Mouse (Mus musculus) left cerebral cortex, postnatal 36 days (tissue): ENCODE results near the gene Ptpre. TPM values are rescaled to one million over a fixed set of nuclear protein-coding genes. Genes with fewer than 3 reads are reported as not detected.
"Not testable (repeated sequence)": the region's sequence is repeated elsewhere in the genome, so short reads cannot be mapped to it uniquely, and the experiment has no call there.

Source experiments
- DNase-seq, 2 experiments: peaks; one replicate each; pipeline ENCODE4 v3.0.0; 2021 to 2022; ENCODE audit warnings: low spot score in 2 of 2, mixed read lengths in 1 of 2
- intact Hi-C: fragments of 180-260 bp; cut with DNase I; formaldehyde crosslinking; loops from one replicate; pipeline ENCODE4 v1.15.1; 2025
- total RNA-seq, 2 experiments: library from RNA; stranded (reverse); gene quantifications; 2 replicates each; pipeline ENCODE4 v1.2.3; 2021

Gene Ptpre
- total RNA-seq, 2 experiments from 2014 or later, result 23.1 to 28.7 TPM

GRCm38 (mm10) chr7:135571392-135571791, 34.1 kb downstream of the Ptpre start:
- DNase-seq, result no peak
- intact Hi-C loops, result no loop called here

- intact Hi-C loops, result no loop called here
- DNase-seq, result peak in 1 of 2 experiments; percentile 15
Observed at GRCm38 (mm10) chr7:135571951-135572559, 34.8 kb downstream of the Ptpre start.

GRCm38 (mm10) chr7:135575319-135576069, 38.2 kb downstream of the Ptpre start:
- DNase-seq, intact Hi-C loops: not testable (repeated sequence)

GRCm38 (mm10) chr7:135576329-135576728, 39.0 kb downstream of the Ptpre start:
- intact Hi-C loops, result no loop called here
- DNase-seq, result no peak

- peak in 1 of 2 experiments; percentile 24 for DNase-seq
- intact Hi-C loops, result no loop called here
Observed at GRCm38 (mm10) chr7:135578715-135579325, 41.5 kb downstream of the Ptpre start.

- intact Hi-C loops, result no loop called here
- DNase-seq, result peak; percentile 39 to 49
Observed at GRCm38 (mm10) chr7:135580306-135581091, 43.2 kb downstream of the Ptpre start.

- intact Hi-C loops, result no loop called here
- no peak for DNase-seq
Observed at GRCm38 (mm10) chr7:135581128-135581527, 43.8 kb downstream of the Ptpre start.

- intact Hi-C loops, result no loop called here
- no peak for DNase-seq
Observed at GRCm38 (mm10) chr7:135585125-135585687, 47.9 kb downstream of the Ptpre start.

- intact Hi-C loops, result no loop called here
- no peak for DNase-seq
Observed at GRCm38 (mm10) chr7:135586402-135586801, 49.1 kb downstream of the Ptpre start.

- no peak for DNase-seq
- intact Hi-C loops, result no loop called here
Observed at GRCm38 (mm10) chr7:135587821-135588575, 50.7 kb downstream of the Ptpre start.

- intact Hi-C loops, result no loop called here
- no peak for DNase-seq
Observed at GRCm38 (mm10) chr7:135588620-135589309, 51.5 kb downstream of the Ptpre start.

GRCm38 (mm10) chr7:135591461-135591860, 54.2 kb downstream of the Ptpre start:
- no peak for DNase-seq
- intact Hi-C loops, result no loop called here

GRCm38 (mm10) chr7:135593286-135593685, 56.0 kb downstream of the Ptpre start:
- intact Hi-C loops, result no loop called here
- no peak for DNase-seq

GRCm38 (mm10) chr7:135593825-135594224, 56.5 kb downstream of the Ptpre start:
- DNase-seq, result no peak
- intact Hi-C loops, result no loop called here

GRCm38 (mm10) chr7:135594676-135595075, 57.4 kb downstream of the Ptpre start:
- no peak for DNase-seq
- intact Hi-C loops, result no loop called here

- intact Hi-C loops, result no loop called here
Observed at GRCm38 (mm10) chr7:135595640-135596174, 58.4 kb downstream of the Ptpre start.

GRCm38 (mm10) chr7:135597006-135597405, 59.7 kb downstream of the Ptpre start:
- intact Hi-C loops, result no loop called here
- DNase-seq, result no peak

More at GRCm38 (mm10) chr7:135595640-135596174, 58.4 kb downstream of the Ptpre start:
- no peak for DNase-seq

GRCm38 (mm10) chr7:135597604-135598289, 60.5 kb downstream of the Ptpre start:
- no peak for DNase-seq
- intact Hi-C loops, result no loop called here
